Mouse (Mus musculus) forebrain, embryonic 14.5 days (tissue): ENCODE data around the gene Olfr791. TPM values are rescaled to one million over a fixed set of nuclear protein-coding genes. Genes with fewer than 3 reads are reported as not detected.

Source experiments
- ATAC-seq: fragments of 200-750 bp; cut with Nextera tagmentation; 2 replicates; pipeline ENCODE4 v1.8.0; 2017; ENCODE audit warnings: mild to moderate bottlenecking, moderate library complexity
- DNase-seq: peaks from one replicate; pipeline ENCODE4 v3.0.0-alpha.2; 2015; ENCODE audit warnings: low spot score
- H3K27ac ChIP-seq: fragments of 300-500 bp; sonication (generic); 2 replicates; pipeline ENCODE4 v1.5.1; 2014; ENCODE audit warnings: low read depth, mild to moderate bottlenecking, control low read depth, low read length, moderate library complexity
- H3K27me3 ChIP-seq: fragments of 300-500 bp; sonication (generic); replicated peaks from 2 replicates; pipeline ENCODE4 v1.6.1; 2014; ENCODE audit warnings: low read length, control low read depth, mixed read lengths; ENCODE audit not compliant: control insufficient read depth, insufficient read depth
- H3K36me3 ChIP-seq: fragments of 300-500 bp; sonication (generic); 2 replicates; pipeline ENCODE4 v1.6.1; 2014; ENCODE audit warnings: low read length, control low read depth; ENCODE audit not compliant: control insufficient read depth, insufficient read depth
- H3K4me1 ChIP-seq: fragments of 300-500 bp; sonication (generic); 2 replicates; pipeline ENCODE4 v1.6.1; 2014; ENCODE audit warnings: antibody characterized with exemption, low read length, control low read depth; ENCODE audit not compliant: control insufficient read depth, insufficient read depth
- H3K4me2 ChIP-seq: fragments of 300-500 bp; sonication (generic); 2 replicates; pipeline ENCODE4 v1.6.1; 2014; ENCODE audit warnings: mild to moderate bottlenecking, control low read depth, low read length
- H3K4me3 ChIP-seq: fragments of 300-500 bp; sonication (generic); 2 replicates; pipeline ENCODE4 v1.5.1; 2014; ENCODE audit warnings: low read depth, low read length, control low read depth
- H3K9ac ChIP-seq: fragments of 300-500 bp; sonication (generic); 2 replicates; pipeline ENCODE4 v1.6.1; 2014; ENCODE audit warnings: mild to moderate bottlenecking, low read length, control low read depth, moderate library complexity
- H3K9me3 ChIP-seq: fragments of 300-500 bp; sonication (generic); replicated peaks from 2 replicates; pipeline ENCODE4 v1.6.1; 2016; ENCODE audit warnings: low read length, control low read depth, mixed read lengths; ENCODE audit not compliant: control insufficient read depth
- WGBS: fragments of 180-500 bp; shearing (Covaris S2); extraction: QIAGEN DNeasy Blood & Tissue Kit; methylation state at CpG from one replicate; pipeline ENCODE4 v1.1.7; 2014; 5-methylcytosine and 5-hydroxymethylcytosine counted together
- polyA plus RNA-seq: library from polyadenylated mRNA; unstranded; fragments of >200 nt; fragmentation: Nextera tagmentation; extraction: Ambion mirVana; gene quantifications from 2 replicates; pipeline ENCODE4 v1.2.1, GENCODE M21; 2014

Olfr791 gene
- polyA plus RNA-seq, 1 experiment from 2014 or later = not detected

GRCm38 (mm10) chr10:129577066-129577465 lies 55.5 kb downstream of the Olfr791 start:
- Histone ChIP-seq H3K4me3 (no peak overlapping the region), H3K27ac (no peak overlapping the region), H3K9me3 (no peaks in the 10 kb centered on the region), H3K9ac (no peak overlapping the region), H3K4me1 (no peaks in the 10 kb centered on the region), H3K4me2 (no peak overlapping the region), H3K27me3 (no peaks in the 10 kb centered on the region), H3K36me3 (no peaks in the 10 kb centered on the region)
- DNase-seq (peak; percentile 1), ATAC-seq (no peak)
- WGBS = 60% methylated on average over 1 of the region's 1 CpGs

Other genes starting within 250 kb of the Olfr791 start
- gene Olfr780, start 203.7 kb upstream of the Olfr791 start, polyA plus RNA-seq = not detected in 2 replicates
- gene Olfr781, start 192.9 kb upstream of the Olfr791 start, polyA plus RNA-seq = not detected in 2 replicates
- not detected in 2 replicates for gene Olfr782, start 172.9 kb upstream of the Olfr791 start, polyA plus RNA-seq
- gene Olfr784, start 137.7 kb upstream of the Olfr791 start, polyA plus RNA-seq = 0.09 TPM in 1 of 2 replicates, not detected in the other
- gene Olfr785, start 116.4 kb upstream of the Olfr791 start, polyA plus RNA-seq = not detected in 2 replicates
- not detected in 2 replicates for gene Olfr786, start 94.5 kb upstream of the Olfr791 start, polyA plus RNA-seq
- gene Olfr787, start 59.9 kb upstream of the Olfr791 start, polyA plus RNA-seq = not detected in 2 replicates
- gene Olfr788, start 50.8 kb upstream of the Olfr791 start, polyA plus RNA-seq = not detected in 2 replicates
- gene Olfr789, start 37.0 kb upstream of the Olfr791 start, polyA plus RNA-seq = not detected in 2 replicates
- not detected in 2 replicates for gene Olfr790, start 23.3 kb upstream of the Olfr791 start, polyA plus RNA-seq
- not detected in 2 replicates for gene Olfr792, start 17.4 kb downstream of the Olfr791 start, polyA plus RNA-seq
- not detected in 2 replicates for gene Olfr794, start 45.9 kb downstream of the Olfr791 start, polyA plus RNA-seq
- not detected in 2 replicates for gene Olfr796, start 90.8 kb downstream of the Olfr791 start, polyA plus RNA-seq
- not detected in 2 replicates for gene Olfr798, start 106.1 kb downstream of the Olfr791 start, polyA plus RNA-seq
- gene Olfr799, start 115.7 kb downstream of the Olfr791 start, polyA plus RNA-seq = not detected in 2 replicates
- not detected in 2 replicates for gene Olfr800, start 135.9 kb downstream of the Olfr791 start, polyA plus RNA-seq
- not detected in 2 replicates for gene Olfr801, start 152.1 kb downstream of the Olfr791 start, polyA plus RNA-seq
- not detected in 2 replicates for gene Olfr802, start 166.4 kb downstream of the Olfr791 start, polyA plus RNA-seq
- gene Olfr803, start 172.5 kb downstream of the Olfr791 start, polyA plus RNA-seq = not detected in 2 replicates
- not detected in 2 replicates for gene Olfr804, start 181.4 kb downstream of the Olfr791 start, polyA plus RNA-seq
- not detected in 2 replicates for gene Olfr805, start 207.6 kb downstream of the Olfr791 start, polyA plus RNA-seq
- gene Olfr806, start 220.1 kb downstream of the Olfr791 start, polyA plus RNA-seq = not detected in 2 replicates
- gene Olfr807, start 236.0 kb downstream of the Olfr791 start, polyA plus RNA-seq = not detected in 2 replicates
- gene Olfr808, start 243.7 kb downstream of the Olfr791 start, polyA plus RNA-seq = not detected in 2 replicates